Mouse (Mus musculus) stomach, embryonic 15.5 days (tissue): ENCODE results near the gene Akap7. TPM values are rescaled to one million over a fixed set of nuclear protein-coding genes. Genes with fewer than 3 reads are reported as not detected.
"Not testable (repeated sequence)": the region's sequence is repeated elsewhere in the genome, so short reads cannot be mapped to it uniquely, and the experiment has no call there.

Experiments used
- ATAC-seq: fragments of 200-750 bp; cut with Nextera tagmentation; 2 replicates; pipeline ENCODE4 v1.8.0; 2017; ENCODE audit warnings: low read depth, moderate number of reproducible peaks, moderate TSS enrichment; ENCODE audit not compliant: insufficient read depth, low FRiP score
- H3K27ac ChIP-seq: fragments of 300-500 bp; sonication (generic); 2 replicates; pipeline ENCODE4 v1.5.1; 2015; ENCODE audit warnings: mild to moderate bottlenecking, inconsistent platforms
- H3K27me3 ChIP-seq: fragments of 300-500 bp; sonication (generic); replicated peaks from 2 replicates; pipeline ENCODE4 v1.6.1; 2015; ENCODE audit warnings: inconsistent platforms
- H3K36me3 ChIP-seq: fragments of 300-500 bp; sonication (generic); 2 replicates; pipeline ENCODE4 v1.6.1; 2015; ENCODE audit warnings: inconsistent platforms
- H3K4me1 ChIP-seq: fragments of 300-500 bp; sonication (generic); 2 replicates; pipeline ENCODE4 v1.6.1; 2015; ENCODE audit warnings: inconsistent platforms
- H3K4me2 ChIP-seq: fragments of 300-500 bp; sonication (generic); 2 replicates; pipeline ENCODE4 v1.6.1; 2015; ENCODE audit warnings: mild to moderate bottlenecking, inconsistent platforms
- H3K4me3 ChIP-seq: fragments of 300-500 bp; sonication (generic); replicated peaks from 2 replicates; pipeline ENCODE4 v1.5.1; 2015; ENCODE audit warnings: inconsistent platforms
- H3K9ac ChIP-seq: fragments of 300-500 bp; sonication (generic); 2 replicates; pipeline ENCODE4 v1.6.1; 2015; ENCODE audit warnings: inconsistent platforms
- H3K9me3 ChIP-seq: fragments of 300-500 bp; sonication (generic); 2 replicates; pipeline ENCODE4 v1.6.1; 2016; ENCODE audit warnings: inconsistent platforms
- WGBS: fragments of 180-500 bp; shearing (Covaris S2); methylation state at CpG from one replicate; pipeline ENCODE4 v1.1.7; 2015; 5-methylcytosine and 5-hydroxymethylcytosine counted together
- polyA plus RNA-seq: library from polyadenylated mRNA; unstranded; fragments of >200 nt; fragmentation: Nextera tagmentation; extraction: Ambion mirVana; gene quantifications from 2 replicates; pipeline ENCODE4 v1.2.1, GENCODE M21; 2015

Gene Akap7
- polyA plus RNA-seq, 1 experiment from 2014 or later, result 29.1 TPM

DNA sequence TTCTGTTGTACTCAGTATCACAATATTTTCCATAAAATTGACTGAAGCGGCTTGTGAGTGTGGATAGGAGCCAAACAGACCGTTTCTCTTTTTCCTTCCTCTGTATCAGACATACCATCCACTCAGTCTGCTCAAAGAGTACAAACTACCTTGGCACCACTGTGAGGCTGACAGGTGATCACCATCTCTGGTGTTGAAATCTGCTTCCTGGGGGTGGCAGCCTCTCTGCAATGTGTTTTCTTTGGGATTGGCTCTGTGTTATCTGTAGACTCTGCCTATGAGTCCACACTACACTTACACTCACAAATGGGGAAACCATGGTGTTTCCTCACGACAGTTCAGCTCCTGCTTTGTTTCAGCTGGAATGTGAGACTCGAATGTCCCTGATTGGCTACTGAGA lies 128.6 kb downstream of the Akap7 start:
- H3K4me1 ChIP-seq, result no peaks in the 10 kb centered on the region
- no peak overlapping the region for H3K27ac ChIP-seq
- no peak overlapping the region for H3K4me2 ChIP-seq
- H3K36me3 ChIP-seq, result no peaks in the 10 kb centered on the region
- 79% methylated on average over 4 of the region's 4 CpGs for WGBS
- H3K4me3 ChIP-seq, result no peak overlapping the region
- H3K27me3 ChIP-seq, result no peaks in the 10 kb centered on the region
- H3K9ac ChIP-seq, result no peak overlapping the region
- ATAC-seq, result no peak
- no peaks in the 10 kb centered on the region for H3K9me3 ChIP-seq

DNA sequence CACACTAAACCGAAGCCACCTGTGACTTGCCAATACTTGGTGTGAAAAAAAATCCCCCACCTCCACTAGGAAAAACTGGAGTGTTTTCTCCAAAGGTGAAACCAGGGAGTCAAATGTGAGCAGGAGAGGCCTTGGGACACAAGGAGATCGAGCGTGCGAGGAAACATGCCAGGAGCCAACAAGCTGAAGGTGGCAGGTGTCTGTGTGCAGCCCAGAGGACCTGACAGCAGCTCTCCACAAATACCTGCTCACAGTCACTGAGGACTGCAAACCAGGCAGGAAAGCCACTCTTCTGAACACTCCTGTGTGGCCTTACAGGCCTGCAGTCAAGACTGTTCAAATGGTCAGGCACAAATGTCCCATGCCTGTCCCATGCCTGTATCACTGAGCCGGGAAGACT lies 130.4 kb downstream of the Akap7 start:
- Histone ChIP-seq H3K9me3 (no peaks in the 10 kb centered on the region), H3K9ac (no peak overlapping the region), H3K36me3 (no peaks in the 10 kb centered on the region), H3K4me3 (no peak overlapping the region), H3K4me2 (no peak overlapping the region), H3K27me3 (no peaks in the 10 kb centered on the region), H3K27ac (no peak overlapping the region), H3K4me1 (no peaks in the 10 kb centered on the region)
- WGBS, result 93% methylated on average over 5 of the region's 5 CpGs
- ATAC-seq, result no peak

DNA sequence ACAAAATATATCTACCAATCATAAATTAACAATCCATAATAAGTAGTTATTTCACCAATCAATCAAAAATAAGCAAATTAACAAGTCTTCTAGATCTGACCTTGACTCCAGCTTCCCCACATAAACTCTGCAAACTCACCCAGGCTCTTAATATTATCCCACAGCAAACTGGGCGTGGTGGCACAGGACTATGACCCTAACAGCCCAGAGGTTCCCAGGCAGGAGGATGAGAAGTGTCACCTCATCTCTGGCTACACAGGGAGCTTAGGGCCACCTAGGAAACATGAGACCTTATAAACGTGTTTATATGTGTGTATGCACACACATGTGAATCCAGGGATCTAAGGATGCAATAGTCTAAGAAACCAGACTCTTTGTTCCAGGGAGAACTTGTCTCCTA lies 132.8 kb downstream of the Akap7 start:
- WGBS, result 74% methylated on average over 2 of the region's 2 CpGs
- Histone ChIP-seq H3K9me3 (no peaks in the 10 kb centered on the region), H3K4me1 (no peaks in the 10 kb centered on the region), H3K27ac (no peak overlapping the region), H3K9ac (no peak overlapping the region), H3K36me3 (no peaks in the 10 kb centered on the region; the same call in 1 of the 2 replicates), H3K27me3 (no peaks in the 10 kb centered on the region), H3K4me3 (no peak overlapping the region), H3K4me2 (no peak overlapping the region)
- no peak for ATAC-seq

DNA sequence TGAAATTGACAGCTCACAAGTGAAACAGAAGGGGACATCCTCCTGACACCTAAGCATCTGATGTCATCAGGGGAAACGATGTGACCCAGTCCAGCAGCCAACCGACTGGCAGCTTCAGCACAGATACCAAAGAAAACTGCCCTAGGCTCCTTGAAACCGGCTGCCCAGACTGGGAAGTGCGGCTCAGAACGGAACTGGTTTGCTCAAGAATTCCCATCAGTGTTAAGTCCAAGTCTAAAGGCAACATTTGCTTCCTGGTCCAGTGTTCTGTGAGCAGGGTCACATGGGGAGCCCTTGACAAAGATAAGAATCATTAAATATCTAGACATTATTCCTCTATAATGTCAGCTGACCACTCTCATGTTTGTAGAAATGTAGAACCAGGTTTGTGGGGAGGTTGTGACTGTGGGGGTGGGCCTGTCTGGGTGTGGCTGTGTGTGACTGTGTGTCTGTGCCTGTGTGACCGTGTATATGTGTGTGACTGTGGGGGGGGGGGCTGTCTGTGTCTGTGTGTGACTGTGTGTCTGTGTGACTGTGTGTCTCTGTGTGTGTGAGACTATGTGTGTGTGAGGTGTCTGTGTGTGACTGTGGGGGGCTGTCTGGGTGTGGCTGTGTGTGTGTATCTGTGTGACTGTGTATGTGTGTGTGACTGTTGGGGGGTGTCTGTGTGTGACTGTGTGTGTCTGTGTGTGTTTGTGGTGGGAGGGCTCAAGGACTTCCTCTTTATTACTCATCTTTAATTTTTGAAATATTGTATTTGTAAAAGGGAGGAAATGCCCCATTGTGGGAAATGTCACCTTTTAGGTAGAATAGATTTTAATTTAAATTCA lies 140.1 kb downstream of the Akap7 start:
- H3K4me2 ChIP-seq, result no peak overlapping the region
- H3K36me3 ChIP-seq, result no peaks in the 10 kb centered on the region; the same call in 1 of the 2 replicates
- H3K27me3 ChIP-seq, result no peaks in the 10 kb centered on the region
- ATAC-seq, result 0 out of 2 replicates have a peak, but pooled peaks have one; percentile 63
- H3K4me3 ChIP-seq, result no peak overlapping the region
- H3K9ac ChIP-seq, result no peak overlapping the region
- 74% methylated on average over 6 of the region's 6 CpGs for WGBS
- no peaks in the 10 kb centered on the region for H3K9me3 ChIP-seq
- no peaks in the 10 kb centered on the region for H3K4me1 ChIP-seq
- no peak overlapping the region for H3K27ac ChIP-seq

DNA sequence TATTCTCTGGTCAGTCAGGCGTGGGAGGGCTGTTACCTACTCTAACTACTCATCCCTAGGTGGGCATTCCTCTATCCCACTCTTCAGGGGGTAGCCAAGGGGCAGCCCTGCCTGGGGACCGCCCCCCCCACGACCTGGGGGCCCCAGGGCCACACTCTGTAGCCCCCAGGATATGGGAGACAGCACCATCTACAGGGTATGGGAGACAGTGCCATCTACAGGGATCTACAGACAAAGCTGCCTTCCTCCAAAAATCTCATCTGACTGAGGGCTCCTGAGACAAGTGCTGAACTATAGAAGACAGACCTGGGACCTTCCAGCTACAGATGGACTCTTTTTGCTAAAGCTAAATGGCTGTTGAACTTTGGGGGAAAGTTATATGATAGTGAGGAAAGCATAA lies 144.2 kb downstream of the Akap7 start:
- not testable (repeated sequence) for H3K27ac ChIP-seq, H3K36me3 ChIP-seq, ATAC-seq, H3K4me1 ChIP-seq, H3K9me3 ChIP-seq, H3K9ac ChIP-seq, H3K27me3 ChIP-seq, H3K4me3 ChIP-seq, H3K4me2 ChIP-seq
- whole genome bisulfite sequencing, result 33% methylated on average over 3 of the region's 3 CpGs

DNA sequence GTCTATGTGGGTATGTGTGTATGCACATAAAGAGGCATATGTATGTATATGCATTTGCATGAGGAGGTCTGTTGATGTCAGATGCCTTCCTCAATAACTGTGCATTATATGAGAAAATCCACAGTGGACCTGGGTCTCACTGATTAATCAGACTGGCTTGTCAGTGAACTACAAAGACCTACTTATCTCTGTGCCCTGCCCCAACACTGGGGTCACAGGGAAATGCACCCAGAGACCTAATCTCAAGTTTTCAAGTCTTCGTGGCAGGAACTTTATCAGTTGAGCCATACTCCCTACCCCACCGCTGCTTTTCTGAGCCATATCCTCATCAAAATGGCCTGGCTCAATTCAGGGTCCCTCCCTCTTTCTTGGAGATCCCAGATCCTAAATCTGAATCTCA lies 146.0 kb downstream of the Akap7 start:
- no peaks in the 10 kb centered on the region for H3K4me1 ChIP-seq
- H3K9me3 ChIP-seq, result no peaks in the 10 kb centered on the region
- no peaks in the 10 kb centered on the region for H3K27me3 ChIP-seq
- H3K4me2 ChIP-seq, result no peak overlapping the region
- H3K4me3 ChIP-seq, result no peak overlapping the region
- no peaks in the 10 kb centered on the region for H3K36me3 ChIP-seq
- ATAC-seq, result no peak
- WGBS, result 53% methylated on average over 2 of the region's 2 CpGs
- H3K9ac ChIP-seq, result no peak overlapping the region
- no peak overlapping the region for H3K27ac ChIP-seq

DNA sequence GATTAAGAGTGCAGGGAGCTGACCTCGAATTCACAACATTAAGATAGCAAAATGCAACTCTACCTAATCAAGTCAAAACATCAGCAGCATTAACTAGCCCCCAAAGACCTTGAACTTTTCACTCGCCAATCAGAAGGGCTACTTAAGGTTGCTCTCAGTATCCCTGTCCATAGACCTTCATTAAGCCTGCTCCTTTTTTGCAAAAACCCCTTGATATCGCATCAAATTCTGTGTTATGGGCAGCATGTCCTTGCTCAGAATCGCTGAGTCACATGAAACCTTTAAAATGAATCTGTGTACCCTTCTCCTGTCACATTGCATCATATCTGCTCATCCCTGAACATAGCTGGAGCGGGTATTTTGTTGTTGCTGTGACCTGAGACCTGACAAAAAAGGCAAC lies 149.0 kb downstream of the Akap7 start:
- Histone ChIP-seq H3K9me3 (no peaks in the 10 kb centered on the region), H3K9ac (no peak overlapping the region), H3K4me3 (no peak overlapping the region), H3K36me3 (no peaks in the 10 kb centered on the region), H3K27ac (no peak overlapping the region), H3K27me3 (no peaks in the 10 kb centered on the region), H3K4me1 (no peaks in the 10 kb centered on the region), H3K4me2 (no peak overlapping the region)
- no peak for ATAC-seq
- 82% methylated on average over 5 of the region's 5 CpGs for WGBS

DNA sequence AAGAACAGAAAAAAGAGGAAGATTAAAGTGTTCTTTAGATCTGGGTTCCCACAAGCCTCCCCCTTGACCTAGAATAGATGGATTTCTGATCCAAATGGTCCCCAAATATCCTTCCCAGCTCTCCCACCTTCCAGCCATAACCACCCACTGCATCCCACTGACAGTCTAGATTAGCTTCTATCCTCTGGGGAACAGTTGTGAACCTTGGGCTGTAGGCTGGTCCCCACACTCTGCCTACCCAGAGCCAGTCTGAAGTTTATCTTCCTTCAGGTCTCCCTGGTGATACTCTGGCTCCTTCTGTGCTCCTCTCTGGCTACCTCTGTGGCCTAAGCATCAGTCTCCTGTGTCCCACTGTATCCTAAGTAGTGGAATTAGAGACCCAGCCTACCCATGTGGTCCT lies 150.3 kb downstream of the Akap7 start:
- Histone ChIP-seq H3K9ac (no peak overlapping the region), H3K27ac (no peak overlapping the region), H3K4me3 (no peak overlapping the region), H3K27me3 (no peaks in the 10 kb centered on the region), H3K4me2 (no peak overlapping the region), H3K36me3 (no peaks in the 10 kb centered on the region), H3K4me1 (no peaks in the 10 kb centered on the region), H3K9me3 (no peaks in the 10 kb centered on the region)
- ATAC-seq, result no peak

DNA sequence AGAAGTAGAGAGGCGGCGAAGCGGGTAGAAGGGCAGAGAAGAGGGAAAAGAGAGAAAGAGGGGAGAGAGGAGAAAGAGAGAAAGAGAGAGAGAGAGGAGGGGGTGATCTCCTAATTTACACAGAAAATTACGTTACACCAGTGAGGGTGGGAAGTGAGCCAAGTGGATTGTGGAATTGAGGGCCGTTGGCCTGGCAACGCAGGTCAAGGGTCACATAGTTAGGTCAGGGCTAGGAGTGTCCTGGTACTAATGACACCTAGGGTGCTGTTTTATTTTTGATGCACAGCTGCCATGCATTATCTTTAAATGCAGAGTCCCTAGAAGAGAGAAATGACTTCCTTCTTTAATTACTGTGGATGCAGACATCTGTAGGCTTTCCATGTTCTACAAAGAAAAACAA lies 153.4 kb downstream of the Akap7 start:
- no peak for ATAC-seq
- no peak overlapping the region for H3K9ac ChIP-seq
- no peak overlapping the region for H3K27ac ChIP-seq
- H3K4me3 ChIP-seq, result no peak overlapping the region
- no peaks in the 10 kb centered on the region for H3K27me3 ChIP-seq
- no peaks in the 10 kb centered on the region for H3K36me3 ChIP-seq
- no peaks in the 10 kb centered on the region for H3K9me3 ChIP-seq
- 75% methylated on average over 6 of the region's 6 CpGs for WGBS
- no peaks in the 10 kb centered on the region for H3K4me1 ChIP-seq
- no peak overlapping the region for H3K4me2 ChIP-seq

DNA sequence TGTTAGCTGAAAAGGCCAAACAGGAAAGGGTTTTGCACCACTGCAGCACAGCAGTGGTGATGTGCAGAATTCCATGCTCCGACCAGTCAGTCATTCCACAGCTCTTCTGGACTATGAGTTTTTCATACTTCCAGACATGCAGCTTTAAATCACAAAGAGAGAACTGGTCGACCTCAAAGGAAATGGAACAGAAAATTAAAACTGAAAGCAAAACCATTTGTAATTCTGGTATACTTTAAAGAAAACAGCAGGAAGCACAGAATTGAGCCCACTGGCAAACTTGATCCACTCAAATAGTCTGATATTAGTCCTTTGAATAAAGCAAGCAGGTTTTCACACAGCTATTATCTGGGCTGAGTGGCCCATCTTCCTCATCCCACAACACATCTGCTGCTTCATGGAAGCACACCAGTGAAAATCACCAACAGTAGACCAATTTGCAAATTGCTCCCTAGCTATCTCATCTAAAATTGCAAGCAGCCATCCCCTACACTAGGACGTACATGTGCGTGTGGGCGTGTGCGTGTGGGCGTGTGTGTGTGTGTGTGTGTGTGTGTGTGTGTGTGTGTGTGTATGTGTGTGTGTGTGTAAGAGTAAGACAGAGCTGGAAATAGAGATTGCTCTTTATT lies 156.4 kb downstream of the Akap7 start:
- ATAC-seq, result no peak
- no peak overlapping the region for H3K4me2 ChIP-seq
- 86% methylated on average over 7 of the region's 7 CpGs for WGBS
- H3K27ac ChIP-seq, result no peak overlapping the region
- H3K27me3 ChIP-seq, result no peaks in the 10 kb centered on the region
- no peaks in the 10 kb centered on the region for H3K36me3 ChIP-seq
- no peak overlapping the region for H3K9ac ChIP-seq
- no peak overlapping the region for H3K4me3 ChIP-seq
- no peaks in the 10 kb centered on the region for H3K4me1 ChIP-seq
- no peaks in the 10 kb centered on the region for H3K9me3 ChIP-seq

DNA sequence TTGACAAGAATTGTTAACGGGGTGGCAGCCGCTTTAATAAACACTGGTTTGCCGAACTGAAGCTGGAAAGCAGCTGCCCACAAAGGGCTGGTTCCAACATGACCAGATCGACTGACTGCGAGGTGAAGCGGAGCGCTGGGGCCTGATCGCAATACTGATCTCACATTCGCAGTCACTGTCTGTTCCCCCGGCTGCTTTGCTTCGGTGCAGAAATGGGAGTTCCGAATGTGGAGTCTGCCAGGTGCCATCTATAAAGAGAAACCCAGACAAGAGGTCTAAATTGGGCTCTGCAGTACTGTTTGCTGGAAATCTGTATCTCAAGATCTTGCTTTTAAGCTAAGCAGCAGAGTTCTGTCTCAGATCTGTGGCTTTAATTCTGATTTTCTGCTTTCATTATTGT lies 161.8 kb downstream of the Akap7 start:
- Histone ChIP-seq H3K27ac (no peak overlapping the region), H3K27me3 (no peaks in the 10 kb centered on the region), H3K4me3 (no peak overlapping the region), H3K9ac (no peak overlapping the region), H3K4me2 (no peak overlapping the region), H3K9me3 (no peaks in the 10 kb centered on the region), H3K36me3 (no peaks in the 10 kb centered on the region), H3K4me1 (no peaks in the 10 kb centered on the region)
- WGBS, result 74% methylated on average over 12 of the region's 12 CpGs
- ATAC-seq, result no peak

DNA sequence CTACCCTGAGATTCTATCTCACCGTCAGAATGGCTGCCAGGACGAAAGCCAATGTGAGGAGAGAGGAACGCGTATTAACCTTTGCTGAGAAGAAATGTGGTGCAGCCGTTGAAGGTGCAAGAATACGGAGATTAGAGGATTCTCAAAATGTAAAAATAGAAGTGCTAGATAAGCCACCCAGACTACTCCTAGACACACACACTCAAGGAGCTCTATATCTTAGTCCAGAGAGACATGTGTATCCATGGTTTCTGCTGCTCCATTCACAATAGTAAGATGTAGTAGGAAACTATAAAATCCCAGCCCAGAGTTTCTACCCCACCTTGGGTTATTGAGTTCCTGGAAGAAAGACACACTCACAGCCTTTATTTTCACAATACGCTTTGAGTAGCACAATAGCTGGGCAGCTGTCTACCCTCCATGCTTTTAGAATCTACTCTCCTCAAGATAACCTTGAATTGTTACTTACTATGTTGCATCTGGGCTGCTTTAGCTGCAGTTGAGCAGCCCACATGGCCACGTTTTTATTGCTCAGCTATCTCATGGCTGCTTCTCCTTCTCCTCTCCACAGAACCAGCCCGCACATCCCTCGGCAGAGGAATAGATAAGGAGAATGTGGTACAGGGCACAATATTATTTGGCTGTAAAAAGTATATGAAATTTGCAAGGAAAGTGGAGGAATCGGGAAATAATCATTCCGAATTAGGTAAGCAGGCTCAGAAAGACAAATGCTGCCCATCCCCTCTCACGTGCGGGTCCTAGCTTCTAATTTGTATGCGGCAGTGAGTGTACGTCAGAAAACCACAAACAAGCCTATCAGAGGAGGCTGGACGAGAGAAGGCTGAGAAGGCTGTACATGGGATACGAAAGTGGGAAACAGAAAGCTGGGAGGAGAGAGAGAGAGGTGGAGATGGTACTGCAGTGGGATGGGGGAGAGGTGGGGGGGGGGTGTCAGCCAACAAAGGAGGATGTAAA lies 162.6 kb downstream of the Akap7 start:
- no peak overlapping the region for H3K4me3 ChIP-seq
- no peaks in the 10 kb centered on the region for H3K36me3 ChIP-seq
- H3K27me3 ChIP-seq, result no peaks in the 10 kb centered on the region
- H3K27ac ChIP-seq, result no peak overlapping the region
- no peak overlapping the region for H3K9ac ChIP-seq
- ATAC-seq, result no peak
- H3K4me1 ChIP-seq, result no peaks in the 10 kb centered on the region
- no peaks in the 10 kb centered on the region for H3K9me3 ChIP-seq
- no peak overlapping the region for H3K4me2 ChIP-seq
- WGBS, result 76% methylated on average over 18 of the region's 18 CpGs
